Mouse (Mus musculus) heart, postnatal 0 days (tissue): ENCODE data around the gene Ext2.

Source experiments
- CTCF ChIP-seq: IDR thresholded peaks from 2 replicates; pipeline ENCODE4 v1.5.1; 2016; ENCODE audit warnings: antibody characterized with exemption, control low read depth, low read depth
- EP300 ChIP-seq: IDR thresholded peaks from 2 replicates; pipeline ENCODE4 v1.6.1; 2016; ENCODE audit warnings: antibody characterized with exemption, low read depth

DNA sequence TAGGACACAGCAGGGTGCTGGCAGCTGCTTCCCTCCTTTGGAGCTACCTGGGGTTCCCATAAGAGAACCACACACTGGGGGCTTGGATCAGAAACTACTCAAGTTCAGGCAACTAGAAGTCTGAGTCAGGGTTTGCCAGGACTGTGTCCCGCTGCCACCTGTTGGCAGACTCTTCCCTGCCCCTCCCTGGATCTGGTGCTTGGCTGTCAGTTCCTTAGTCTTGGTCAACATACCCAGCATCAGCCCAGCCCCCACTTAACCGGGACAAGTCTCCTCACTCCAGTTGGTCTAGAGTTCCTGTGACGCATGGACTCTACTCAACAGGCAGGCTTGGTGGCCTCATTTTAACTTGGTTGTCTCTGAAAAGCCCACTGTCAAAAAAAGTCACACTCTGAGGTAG, 112.7 kb downstream of the Ext2 start:
- TF ChIP-seq CTCF = no peak
- no peak for TF ChIP-seq EP300
